Mouse (Mus musculus) kidney, postnatal 36 days (tissue): Measurements from ENCODE around the gene Doxl2.
"Not testable (repeated sequence)": the region's sequence is repeated elsewhere in the genome, so short reads cannot be mapped to it uniquely, and the experiment has no call there.

ENCODE experiments used
- DNase-seq, 2 experiments: peaks; one replicate each; pipeline ENCODE4 v3.0.0; 2021 to 2022; ENCODE audit warnings: mixed read lengths in 2 of 2

The Doxl2 gene

GRCm38 (mm10) chr6:48974663-48975062 lies at the start of gene Doxl2:
Gene Doxl2, plus strand, starts transcription at chr6:48974963.
- no peak for DNase-seq

DNA sequence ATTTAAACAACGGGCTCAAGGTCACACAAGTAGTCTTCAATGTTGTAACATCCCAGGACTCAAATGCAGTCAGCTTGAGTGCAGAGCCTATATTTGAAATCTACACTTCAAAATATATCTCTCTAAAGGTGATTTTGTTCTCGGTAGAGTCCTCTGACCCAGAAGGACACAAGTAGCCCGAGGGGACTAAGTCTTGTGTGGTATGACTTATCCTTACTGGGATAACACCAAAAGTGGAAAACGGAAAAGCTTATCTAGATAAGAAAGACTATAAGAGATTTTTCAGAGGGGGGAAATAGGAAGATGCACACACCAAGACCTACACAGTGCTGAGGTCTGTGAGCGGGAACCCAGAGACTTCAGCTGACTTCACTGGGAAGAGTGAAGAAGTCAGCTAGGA lies 45.2 kb upstream of the Doxl2 start, which contains the start of gene 1600015I10Rik:
Gene 1600015I10Rik (plus strand): TSS at position 301 of the 400 bp plus-strand sequence.
- DNase-seq = no peak

- no peak for DNase-seq
These were observed 25.2 kb upstream of the Doxl2 start for GRCm38 (mm10) chr6:48949596-48949995.

GRCm38 (mm10) chr6:48950676-48951075 lies 24.1 kb upstream of the Doxl2 start:
- no peak for DNase-seq

DNA sequence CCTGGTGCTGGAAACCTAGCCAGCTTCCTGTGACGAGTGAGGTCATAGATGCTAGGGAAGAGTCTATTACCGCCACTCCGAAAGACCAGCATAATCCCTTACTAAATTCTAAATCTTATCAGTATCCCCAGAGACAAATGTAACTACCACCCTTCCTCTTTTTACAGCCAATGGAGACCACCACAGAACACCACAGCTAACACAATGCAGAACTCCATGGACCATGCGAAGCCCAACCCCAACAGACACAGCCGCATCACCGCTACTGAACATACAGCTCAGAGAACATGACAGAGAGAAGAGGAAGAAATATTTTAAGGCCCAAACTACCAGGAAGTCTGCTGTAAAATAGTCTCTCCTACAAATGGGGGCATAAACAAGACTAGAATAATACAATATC lies 23.1 kb upstream of the Doxl2 start:
- no peak for DNase-seq

- DNase-seq = no peak
These were observed 21.5 kb upstream of the Doxl2 start for GRCm38 (mm10) chr6:48953220-48953619.

- no peak for DNase-seq
These were observed 20.6 kb upstream of the Doxl2 start for GRCm38 (mm10) chr6:48954211-48954610.

GRCm38 (mm10) chr6:48954946-48955345 lies 19.8 kb upstream of the Doxl2 start:
- peak; percentile 83 to 91 for DNase-seq

GRCm38 (mm10) chr6:48956785-48957184 lies 18.0 kb upstream of the Doxl2 start:
- no peak for DNase-seq

DNA sequence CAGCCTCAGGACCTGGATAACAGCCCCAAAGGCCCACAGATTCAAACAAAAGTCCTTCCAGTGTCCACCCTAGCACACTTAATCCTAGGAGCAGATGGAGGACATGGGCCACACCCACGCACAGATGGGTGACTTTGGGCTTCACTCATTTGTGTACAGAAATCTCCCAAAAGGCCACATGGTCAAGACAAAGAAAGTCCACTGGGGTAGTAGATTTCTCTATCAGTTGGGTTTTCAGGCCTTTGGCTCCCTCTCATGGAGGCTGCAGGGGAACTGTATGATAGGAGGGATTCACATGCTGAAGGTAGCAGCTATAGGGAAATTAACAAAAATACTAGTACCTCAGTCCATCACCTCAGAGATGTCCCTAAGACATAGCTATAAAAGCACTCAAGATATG lies 16.7 kb upstream of the Doxl2 start:
- DNase-seq = peak; percentile 24 to 60

DNA sequence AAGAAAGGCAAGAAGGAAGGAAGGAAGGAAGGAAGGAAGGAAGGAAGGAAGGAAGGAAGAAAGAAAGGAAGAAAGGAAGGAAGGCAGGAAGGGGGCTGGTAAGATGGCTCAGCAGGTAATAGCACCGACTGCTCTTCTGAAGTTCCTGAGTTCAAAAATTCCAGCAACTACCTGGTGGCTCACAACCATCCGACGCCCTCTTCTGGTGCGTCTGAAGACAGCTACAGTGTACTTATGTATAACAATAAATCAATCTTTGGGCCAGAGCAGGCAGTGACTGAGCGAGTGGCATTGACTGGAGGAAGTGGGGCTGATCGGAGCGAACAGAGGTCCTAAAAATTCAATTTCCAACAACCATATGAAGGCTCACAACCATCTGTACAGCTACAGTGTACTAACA lies 15.6 kb upstream of the Doxl2 start:
- DNase-seq = peak; percentile 19 to 53

DNA sequence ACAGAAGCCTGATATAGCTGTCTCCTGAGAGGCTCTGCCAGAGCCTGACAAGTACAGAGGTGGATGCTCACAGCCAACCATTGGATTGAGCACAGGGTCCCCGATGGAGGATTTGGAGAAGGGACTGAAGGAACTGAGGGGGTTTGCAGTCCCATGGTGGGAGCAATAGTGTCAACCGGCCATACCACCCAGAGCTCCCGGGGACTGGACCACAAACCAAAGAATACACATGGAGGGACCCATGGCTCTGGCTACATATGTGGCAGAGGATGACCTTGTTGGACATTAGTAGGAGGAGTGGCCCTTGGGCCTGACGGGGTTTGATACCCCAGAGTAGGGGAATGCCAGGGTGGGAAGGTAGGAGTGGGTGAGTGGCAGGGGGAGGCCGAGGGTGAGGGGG lies 8.1 kb upstream of the Doxl2 start:
- not testable (repeated sequence) for DNase-seq

DNA sequence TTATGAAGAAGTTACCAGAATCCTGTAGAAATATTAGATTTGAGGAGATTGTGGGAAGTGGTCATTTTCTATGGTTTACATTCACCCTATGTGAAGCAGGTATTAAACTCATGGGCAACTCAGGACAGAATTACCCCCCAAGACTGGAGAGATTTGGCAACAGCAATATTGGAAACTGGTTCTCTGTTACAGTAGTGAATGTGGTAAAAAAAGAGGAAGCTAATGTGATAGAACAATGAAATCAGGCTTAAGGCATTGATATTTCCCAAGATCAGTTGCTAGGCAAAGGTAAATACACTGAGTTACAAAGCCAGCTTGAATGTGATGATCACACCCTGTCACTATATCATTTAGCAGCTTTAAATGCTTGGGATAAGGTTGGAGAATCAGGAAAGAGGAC lies 6.9 kb upstream of the Doxl2 start:
- DNase-seq = no peak

- no peak for DNase-seq
These were observed 4.9 kb downstream of the Doxl2 start for GRCm38 (mm10) chr6:48979616-48980015.

GRCm38 (mm10) chr6:48982305-48982704 lies 7.5 kb downstream of the Doxl2 start:
- DNase-seq = no peak

- DNase-seq = peak; percentile 56 to 67
These were observed 11.8 kb downstream of the Doxl2 start, which contains the start of gene Svs1 for GRCm38 (mm10) chr6:48986444-48986990. Gene Svs1, plus strand, starts transcription at chr6:48986861.

- no peak for DNase-seq
These were observed 15.2 kb downstream of the Doxl2 start for GRCm38 (mm10) chr6:48989971-48990370.

- peak; percentile 43 to 53 for DNase-seq
These were observed 17.2 kb downstream of the Doxl2 start for GRCm38 (mm10) chr6:48991991-48992390.

- peak in 1 of 2 experiments; percentile 9 for DNase-seq
These were observed 23.4 kb downstream of the Doxl2 start for GRCm38 (mm10) chr6:48998186-48998585.

GRCm38 (mm10) chr6:48998796-48999195 lies 24.0 kb downstream of the Doxl2 start:
- no peak for DNase-seq

- DNase-seq = peak; percentile 15 to 57
These were observed 28.6 kb downstream of the Doxl2 start for GRCm38 (mm10) chr6:49003381-49003780.

GRCm38 (mm10) chr6:49007981-49008380 lies 33.2 kb downstream of the Doxl2 start:
- DNase-seq = peak; percentile 69 to 82

GRCm38 (mm10) chr6:49008420-49009160 lies 33.8 kb downstream of the Doxl2 start:
- DNase-seq = peak; percentile 5 to 8

DNA sequence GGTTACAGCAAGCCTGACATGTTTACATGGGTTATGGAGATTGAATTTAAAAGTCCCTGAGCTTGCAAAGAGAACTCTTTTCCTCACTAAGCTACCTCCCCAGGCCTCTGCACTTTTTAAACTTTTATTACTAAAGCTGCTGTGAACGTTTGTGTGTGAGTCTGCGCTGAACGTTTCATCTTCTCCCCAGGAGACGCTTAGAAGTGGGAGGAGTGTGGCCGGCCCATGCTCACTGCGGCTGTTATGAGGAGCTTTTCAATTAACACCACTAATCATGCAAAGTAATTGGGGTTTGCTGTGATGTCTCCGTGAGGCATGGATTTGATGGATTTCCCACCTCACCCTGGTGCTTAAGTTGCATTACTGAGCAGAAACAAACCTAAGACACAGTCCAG lies 34.4 kb downstream of the Doxl2 start:
- no peak for DNase-seq
